Mouse (Mus musculus) liver, embryonic 14.5 days (tissue): Measurements from ENCODE around the gene Rnase2a. TPM values are rescaled to one million over a fixed set of nuclear protein-coding genes. Genes with fewer than 3 reads are reported as not detected.
"Not testable (repeated sequence)": the region's sequence is repeated elsewhere in the genome, so short reads cannot be mapped to it uniquely, and the experiment has no call there.

Experiments used
- ATAC-seq: fragments of 200-750 bp; cut with Nextera tagmentation; 2 replicates; pipeline ENCODE4 v1.8.0; 2017; ENCODE audit warnings: moderate number of reproducible peaks, mild to moderate bottlenecking, moderate library complexity; ENCODE audit not compliant: insufficient read depth
- DNase-seq, 3 experiments: peaks; one replicate each; pipeline ENCODE4 v3.0.0-alpha.2; 2012 to 2013; ENCODE audit warnings: low read depth in 3 of 3, low spot score in 3 of 3
- H3K27ac ChIP-seq: fragments of 300-500 bp; sonication (generic); 2 replicates; pipeline ENCODE4 v1.5.1; 2014; ENCODE audit warnings: moderate library complexity, mild to moderate bottlenecking, control low read depth, inconsistent platforms
- H3K27me3 ChIP-seq: fragments of 300-500 bp; sonication (generic); 2 replicates; pipeline ENCODE4 v1.6.1; 2014; ENCODE audit warnings: mild to moderate bottlenecking, low read length, moderate library complexity; ENCODE audit not compliant: control insufficient read depth, insufficient read depth
- H3K36me3 ChIP-seq: fragments of 300-500 bp; sonication (generic); replicated peaks from 2 replicates; pipeline ENCODE4 v1.6.1; 2014; ENCODE audit warnings: low read depth; ENCODE audit not compliant: control insufficient read depth, insufficient read depth
- H3K4me1 ChIP-seq, 2 experiments: fragments of 200-500 bp in 1 of 2; fragments of 300-500 bp in 1 of 2; sonication (generic) in 1 of 2; replicated peaks; 2 replicates each; pipeline ENCODE4 v1.6.1; 2012 to 2014; ENCODE audit warnings: antibody characterized with exemption in 1 of 2, inconsistent platforms in 1 of 2, low read length in 1 of 2; ENCODE audit not compliant: control insufficient read depth in 2 of 2, insufficient read depth in 2 of 2
- H3K4me2 ChIP-seq: fragments of 300-500 bp; sonication (generic); 2 replicates; pipeline ENCODE4 v1.6.1; 2014; ENCODE audit warnings: low read depth, mild to moderate bottlenecking, control low read depth, moderate library complexity
- H3K4me3 ChIP-seq, 2 experiments: fragments of 200-500 bp in 1 of 2; fragments of 300-500 bp in 1 of 2; sonication (generic) in 1 of 2; 2 replicates each; pipeline ENCODE4 v1.5.1; 2012 to 2014; ENCODE audit warnings: low read depth in 2 of 2, low read length in 2 of 2, mild to moderate bottlenecking in 2 of 2, control low read depth in 1 of 2, inconsistent platforms in 1 of 2, moderate library complexity in 1 of 2; ENCODE audit not compliant: insufficient read depth in 1 of 2
- H3K9ac ChIP-seq: fragments of 300-500 bp; sonication (generic); replicated peaks from 2 replicates; pipeline ENCODE4 v1.6.1; 2014; ENCODE audit warnings: mild to moderate bottlenecking, control low read depth, moderate library complexity
- H3K9me3 ChIP-seq: fragments of 300-500 bp; sonication (generic); 2 replicates; pipeline ENCODE4 v1.6.1; 2016; ENCODE audit warnings: low read length, mixed read lengths; ENCODE audit not compliant: control insufficient read depth
- CTCF ChIP-seq: IDR thresholded peaks from 2 replicates; pipeline ENCODE4 v1.5.1; 2016; ENCODE audit warnings: antibody characterized with exemption, low read depth, control low read depth
- EP300 ChIP-seq: IDR thresholded peaks from 2 replicates; pipeline ENCODE4 v1.6.1; 2016; ENCODE audit warnings: antibody characterized with exemption, low read depth
- WGBS: fragments of 180-500 bp; shearing (Covaris S2); extraction: QIAGEN DNeasy Blood & Tissue Kit; methylation state at CpG from one replicate; pipeline ENCODE4 v1.1.7; 2014; ENCODE audit not compliant: insufficient replicate concordance; 5-methylcytosine and 5-hydroxymethylcytosine counted together
- polyA plus RNA-seq, 2 experiments: library from polyadenylated mRNA; depleted of rRNA in 1 of 2; stranded (reverse) in 1 of 2; unstranded in 1 of 2; fragments of >200 nt; fragmentation: Nextera tagmentation in 1 of 2; extraction: Ambion mirVana in 1 of 2; gene quantifications; 2 replicates each; pipeline versions ENCODE4 v1.2.1 to v1.2.3; 2012 to 2014

Gene Rnase2a
- polyA plus RNA-seq, 2 experiments, result not detected

DNA sequence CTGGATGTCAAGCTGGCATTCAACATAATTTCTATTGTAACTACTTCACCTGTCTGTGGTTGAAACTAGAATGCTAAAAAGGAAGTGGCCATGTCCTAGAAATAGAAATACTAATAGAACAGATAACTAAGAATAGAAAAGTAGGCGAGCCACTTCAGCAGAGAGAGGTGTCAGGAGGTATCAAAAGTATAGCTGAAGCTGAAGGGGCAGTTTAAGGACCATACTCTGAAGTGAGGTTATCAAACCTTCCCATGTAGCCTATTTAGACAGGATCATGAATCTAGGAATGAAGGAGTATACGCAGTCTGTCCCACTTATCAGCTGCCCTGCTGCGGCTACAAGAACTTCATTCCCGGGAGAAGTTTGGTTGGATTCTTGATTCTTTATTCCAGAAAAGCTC, 9.8 kb upstream of the Rnase2a start:
- no peak overlapping the region for H3K4me2 ChIP-seq
- WGBS, result 38% methylated on average over 4 of the region's 4 CpGs

DNA sequence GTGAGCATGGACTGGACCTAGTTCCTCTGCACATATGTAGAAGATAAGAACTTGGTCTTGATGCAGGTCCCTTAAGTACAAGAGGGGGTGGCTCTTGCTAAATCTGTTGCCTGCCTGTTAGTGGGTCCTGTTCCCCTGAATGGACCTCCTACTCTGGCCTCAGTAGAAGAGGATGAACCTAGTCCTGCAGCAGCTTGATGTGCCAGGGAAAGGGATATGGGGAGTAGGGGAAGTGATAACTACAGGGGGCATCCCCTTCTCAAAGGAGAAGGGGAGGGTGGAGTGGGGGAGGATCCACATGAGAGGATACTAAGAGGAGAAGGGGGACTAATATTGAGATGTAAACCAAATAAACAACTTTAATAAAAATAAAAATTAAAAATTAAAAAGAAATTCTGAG, 6.5 kb upstream of the Rnase2a start:
- DNase-seq (no peak), ATAC-seq (no peak)
- Histone ChIP-seq H3K9ac (no peak overlapping the region), H3K4me3 (no peak overlapping the region), H3K9me3 (no peaks in the 10 kb centered on the region), H3K27ac (no peak overlapping the region), H3K27me3 (no peaks in the 10 kb centered on the region), H3K4me1 (no peaks in the 10 kb centered on the region), H3K36me3 (no peaks in the 10 kb centered on the region), H3K4me2 (no peak overlapping the region)
- TF ChIP-seq EP300, result no peak
- no peak for TF ChIP-seq CTCF

More for the DNA sequence above, 9.8 kb upstream of the Rnase2a start:
- Histone ChIP-seq H3K36me3 (no peaks in the 10 kb centered on the region), H3K4me1 (no peaks in the 10 kb centered on the region), H3K27ac (no peak overlapping the region), H3K9ac (no peak overlapping the region), H3K9me3 (no peaks in the 10 kb centered on the region), H3K27me3 (no peaks in the 10 kb centered on the region), H3K4me3 (no peak overlapping the region)
- DNase-seq (no peak), ATAC-seq (no peak)
- TF ChIP-seq CTCF, result no peak

DNA sequence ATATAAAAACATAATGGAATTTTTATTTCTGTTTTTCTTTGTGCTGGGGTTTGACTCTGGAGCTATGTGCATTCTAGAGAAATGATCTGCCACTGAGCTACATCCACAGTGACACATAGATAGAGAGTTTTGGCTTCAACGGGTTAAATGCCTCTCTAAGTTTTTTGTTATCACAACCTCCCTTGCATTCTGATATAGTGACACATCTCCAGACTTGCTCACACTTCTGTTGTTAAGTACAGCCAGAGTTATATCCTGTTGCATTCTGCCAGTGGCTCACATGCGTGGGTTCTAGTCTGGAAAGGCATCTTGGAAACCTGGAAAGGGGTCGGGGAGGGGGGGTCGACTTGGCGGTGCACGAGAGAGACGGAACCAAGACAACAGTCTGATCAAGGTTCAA, 3.8 kb upstream of the Rnase2a start:
- ATAC-seq, result no peak
- no peak overlapping the region for H3K4me2 ChIP-seq
- H3K4me1 ChIP-seq, result no peaks in the 10 kb centered on the region
- H3K27ac ChIP-seq, result no peak overlapping the region
- WGBS, result 75% methylated on average over 7 of the region's 7 CpGs
- H3K36me3 ChIP-seq, result no peaks in the 10 kb centered on the region
- no peaks in the 10 kb centered on the region for H3K9me3 ChIP-seq
- DNase-seq, result no peak
- no peaks in the 10 kb centered on the region for H3K27me3 ChIP-seq
- no peak overlapping the region for H3K4me3 ChIP-seq
- TF ChIP-seq EP300 (no peak), CTCF (no peak)
- no peak overlapping the region for H3K9ac ChIP-seq

DNA sequence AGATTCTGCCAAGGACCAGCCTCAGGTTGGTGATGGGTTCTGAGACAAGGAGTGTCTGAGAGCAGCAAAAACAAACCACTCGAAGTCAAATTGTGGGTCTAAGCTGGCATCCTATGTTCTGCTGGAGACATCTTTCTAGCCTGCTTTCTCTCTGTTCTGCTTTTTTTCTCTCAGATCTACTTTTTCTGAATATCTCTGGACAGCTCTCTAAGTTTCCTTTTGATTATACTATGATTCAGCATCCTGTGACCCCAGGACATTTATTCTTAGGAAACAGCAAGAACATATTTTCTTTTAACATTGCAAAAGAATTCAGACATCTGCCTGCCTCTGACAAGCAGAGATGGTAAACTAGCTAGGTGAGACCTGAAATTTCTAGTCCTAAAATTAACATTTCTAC, 2.3 kb downstream of the Rnase2a start:
- Histone ChIP-seq H3K4me3 (no peak overlapping the region), H3K4me1 (no peaks in the 10 kb centered on the region), H3K27me3 (no peaks in the 10 kb centered on the region), H3K27ac (no peak overlapping the region), H3K4me2 (no peak overlapping the region), H3K9me3 (no peaks in the 10 kb centered on the region), H3K36me3 (no peaks in the 10 kb centered on the region), H3K9ac (no peak overlapping the region)
- DNase-seq (no peak), ATAC-seq (no peak)
- WGBS, result 50% methylated on average over 1 of the region's 1 CpGs
- TF ChIP-seq CTCF, result no peak

DNA sequence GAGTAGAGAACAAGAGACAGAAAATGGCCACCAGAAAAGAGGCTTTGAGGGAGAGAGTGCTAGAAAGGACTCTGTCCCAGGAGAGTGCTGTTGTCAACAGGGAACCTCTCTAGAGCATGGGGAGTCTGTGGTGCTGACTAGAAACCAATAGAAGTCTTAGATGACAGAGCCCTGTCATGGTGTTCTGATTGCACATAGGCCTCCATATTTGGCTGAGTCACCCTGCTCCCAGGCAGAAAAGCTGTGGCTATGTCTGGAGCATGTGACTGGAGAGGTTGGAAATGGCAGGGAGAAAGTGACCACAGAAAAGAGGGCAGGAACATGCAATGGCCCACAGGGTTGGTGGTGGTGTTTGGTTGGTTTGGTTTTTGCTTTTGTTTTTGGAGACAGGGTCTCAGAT, 3.7 kb downstream of the Rnase2a start:
- not testable (repeated sequence) for H3K9ac ChIP-seq, H3K4me1 ChIP-seq, DNase-seq, H3K36me3 ChIP-seq, H3K27me3 ChIP-seq, H3K4me3 ChIP-seq, H3K4me2 ChIP-seq, H3K9me3 ChIP-seq, H3K27ac ChIP-seq, ATAC-seq

DNA sequence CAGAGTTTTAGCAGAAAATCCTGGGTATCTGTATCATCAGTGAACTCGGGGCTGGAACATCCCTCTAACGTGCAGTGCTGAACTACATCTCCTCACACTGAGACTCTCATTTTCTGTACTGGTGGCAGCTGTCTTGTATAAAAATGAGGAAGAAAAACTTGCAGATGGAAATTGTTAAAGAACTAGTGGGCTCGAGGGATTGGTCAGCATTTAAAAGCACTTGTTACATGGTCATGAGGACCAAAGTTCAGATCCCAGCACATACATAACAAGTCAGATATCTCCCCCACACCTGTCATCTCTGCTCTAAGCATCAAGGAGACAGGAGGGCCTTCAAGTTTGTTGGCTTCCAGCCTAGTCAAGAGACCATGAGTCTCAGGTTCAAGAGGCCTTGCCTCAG, 5.6 kb downstream of the Rnase2a start:
- no peak for ATAC-seq
- H3K4me2 ChIP-seq, result no peak overlapping the region

More for the DNA sequence above, 5.6 kb downstream of the Rnase2a start:
- H3K36me3 ChIP-seq, result no peaks in the 10 kb centered on the region
- no peak overlapping the region for H3K27ac ChIP-seq
- no peak overlapping the region for H3K9ac ChIP-seq
- no peak for DNase-seq
- TF ChIP-seq CTCF (no peak), EP300 (no peak)
- no peaks in the 10 kb centered on the region for H3K4me1 ChIP-seq
- H3K4me3 ChIP-seq, result no peak overlapping the region
- H3K27me3 ChIP-seq, result no peaks in the 10 kb centered on the region
- no peaks in the 10 kb centered on the region for H3K9me3 ChIP-seq
- whole genome bisulfite sequencing, result 36% methylated on average over 3 of the region's 3 CpGs
